Mouse (Mus musculus): ENCODE measurements around the gene Bcat1. TPM values are rescaled to one million over a fixed set of nuclear protein-coding genes. Genes with fewer than 3 reads are reported as not detected.

The Bcat1 gene
- total RNA-seq, 4 experiments from 2014 or later, result 100 to 112 (median 107) TPM

DNA sequence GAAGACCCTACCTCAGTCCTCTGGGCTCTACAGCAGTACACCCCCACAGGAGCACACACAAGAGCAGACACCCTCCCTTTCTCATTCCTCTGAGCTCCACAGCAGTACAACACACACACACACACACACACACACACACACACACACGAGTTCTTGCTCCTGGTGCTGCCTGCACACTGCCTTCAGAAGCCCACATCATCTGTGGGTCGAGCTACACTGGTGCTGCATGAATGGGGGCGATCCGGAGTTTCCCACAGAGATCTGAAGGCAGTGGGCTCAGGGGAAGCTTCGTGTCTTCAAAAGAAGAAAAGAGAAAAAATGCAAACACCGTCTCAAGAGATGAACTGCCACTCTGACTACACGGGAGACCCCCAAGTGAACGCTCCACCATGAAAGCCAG is 64.8 kb downstream of the Bcat1 start:
- DNase-seq (ENCODE audit: low spot score in 2 of 2), result no peak

GRCm38 (mm10) chr6:145009859-145010818 is 65.8 kb downstream of the Bcat1 start:
- DNase-seq (ENCODE audit: low spot score in 2 of 2), result peak in 1 of 2 experiments; percentile 29

DNA sequence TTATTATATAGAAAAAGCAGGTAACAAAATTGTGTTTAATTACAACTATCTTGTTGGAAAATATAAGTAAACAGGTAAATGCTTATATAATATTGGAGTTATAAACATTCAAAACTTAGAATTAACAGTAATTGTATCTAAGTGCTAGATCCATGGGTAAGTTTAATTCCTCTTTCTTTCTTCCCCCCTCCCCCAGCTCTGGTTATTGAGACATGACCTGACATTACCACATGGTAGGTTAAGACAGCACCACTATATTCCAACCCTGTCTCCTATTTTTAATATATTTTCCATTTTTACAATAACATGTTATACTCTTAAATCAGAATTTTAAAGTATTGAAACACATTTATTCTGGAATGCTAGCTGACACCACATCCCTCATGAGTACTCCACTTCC is 72.5 kb downstream of the Bcat1 start:
- no peak for DNase-seq (ENCODE audit: low spot score in 2 of 2)

DNA sequence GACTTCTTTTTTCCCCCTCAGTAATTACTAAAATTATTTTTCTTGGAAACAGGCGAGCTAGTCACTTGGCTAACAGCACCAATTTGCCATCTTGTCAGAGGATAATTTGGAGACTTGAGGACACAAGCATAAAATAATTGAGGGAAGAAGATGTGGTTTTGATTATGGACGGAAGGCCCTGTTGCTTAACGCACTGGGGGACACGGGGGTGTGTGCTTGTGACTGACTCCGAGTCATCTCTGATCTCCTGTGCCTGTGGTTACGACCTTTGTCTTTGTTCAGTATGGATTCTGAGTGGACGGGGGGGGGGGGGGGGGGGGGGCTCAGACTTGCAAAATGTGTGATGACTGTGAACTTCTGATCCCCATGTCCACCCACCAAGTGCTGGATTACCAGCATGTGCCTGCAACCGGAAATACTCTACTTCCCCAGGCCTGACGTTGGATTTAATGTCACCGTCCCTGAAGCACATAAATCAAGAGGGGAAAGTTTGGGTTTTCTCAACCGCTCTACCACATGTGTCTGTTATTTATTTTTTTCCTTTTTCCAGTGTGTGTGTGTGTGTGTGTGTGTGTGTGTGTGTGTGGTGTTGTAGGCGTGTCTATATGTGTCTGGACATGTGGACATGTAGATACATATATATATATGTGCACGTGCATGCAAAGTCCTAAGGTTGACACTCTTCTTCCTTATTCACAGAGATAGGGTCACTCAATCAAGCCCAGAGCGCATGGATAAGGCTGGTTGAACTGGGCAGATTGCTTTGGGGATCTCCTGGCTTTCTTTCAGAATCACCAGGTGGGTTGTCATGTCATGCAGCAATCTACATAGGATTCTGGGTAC is 73.7 kb downstream of the Bcat1 start:
- no peak for DNase-seq (ENCODE audit: low spot score in 2 of 2)

- no peak for DNase-seq (ENCODE audit: low spot score in 2 of 2)
These were observed 74.5 kb downstream of the Bcat1 start for GRCm38 (mm10) chr6:145001493-145001892.

DNA sequence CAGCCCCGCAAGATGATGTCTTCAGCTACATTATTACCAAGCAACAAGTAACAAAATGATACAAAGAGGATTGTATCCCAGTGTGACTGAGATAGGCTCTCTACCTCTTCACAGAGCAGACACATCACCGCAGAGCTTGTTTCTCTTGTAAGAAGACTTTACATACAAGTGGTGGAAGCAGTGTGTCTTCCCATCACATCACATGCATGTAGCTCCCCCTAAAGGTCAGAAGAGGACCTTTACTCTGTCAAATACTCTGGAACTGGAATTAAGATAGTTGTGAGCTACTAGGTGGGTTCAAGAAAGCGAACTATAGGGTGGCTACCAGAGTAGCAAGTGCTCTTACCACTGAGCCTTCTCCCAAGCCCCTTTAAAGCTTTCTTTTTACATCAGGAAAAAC is 78.8 kb downstream of the Bcat1 start:
- DNase-seq (ENCODE audit: low spot score in 2 of 2), result no peak

GRCm38 (mm10) chr6:144992111-144992510 is 83.9 kb downstream of the Bcat1 start:
- DNase-seq (ENCODE audit: low spot score in 2 of 2), result no peak

DNA sequence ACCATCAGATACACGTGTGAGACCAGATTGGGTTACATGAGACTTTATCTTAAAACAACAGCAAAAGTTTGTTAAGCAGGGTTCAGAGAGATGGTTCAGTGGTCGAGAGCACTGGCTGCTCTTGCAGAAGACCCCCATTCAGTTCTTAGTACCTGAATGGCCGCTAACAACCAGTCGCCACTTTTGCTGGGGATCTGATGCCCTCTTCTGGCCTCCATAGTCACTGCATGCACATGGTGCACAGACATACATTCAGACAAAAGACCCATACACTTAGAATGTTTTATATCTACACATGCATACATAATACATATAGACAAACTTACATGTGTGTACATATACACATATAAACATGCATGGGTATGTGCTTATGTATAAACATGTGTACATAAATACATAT is 86.8 kb downstream of the Bcat1 start:
- DNase-seq (ENCODE audit: low spot score in 2 of 2), result no peak

DNA sequence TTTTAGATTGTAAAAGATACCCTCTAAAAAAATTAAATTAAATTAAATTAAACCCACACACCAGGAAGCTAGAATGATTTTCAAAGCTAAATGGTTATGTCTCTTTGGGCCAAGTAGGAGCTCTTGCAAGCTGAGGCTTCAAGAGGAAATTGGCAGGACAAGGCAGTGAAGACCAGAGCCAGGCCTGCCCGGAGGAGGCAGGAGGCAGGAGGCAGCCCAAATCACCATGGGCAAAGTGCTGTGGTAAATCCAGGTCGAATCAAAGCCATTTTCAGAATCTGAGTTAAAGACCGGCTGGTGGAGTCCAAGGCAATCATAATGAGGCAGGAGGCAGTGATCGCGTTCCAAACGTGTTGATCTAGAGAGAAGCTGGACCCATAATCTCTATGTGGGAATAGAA is 88.3 kb downstream of the Bcat1 start:
- no peak for DNase-seq (ENCODE audit: low spot score in 2 of 2)

DNA sequence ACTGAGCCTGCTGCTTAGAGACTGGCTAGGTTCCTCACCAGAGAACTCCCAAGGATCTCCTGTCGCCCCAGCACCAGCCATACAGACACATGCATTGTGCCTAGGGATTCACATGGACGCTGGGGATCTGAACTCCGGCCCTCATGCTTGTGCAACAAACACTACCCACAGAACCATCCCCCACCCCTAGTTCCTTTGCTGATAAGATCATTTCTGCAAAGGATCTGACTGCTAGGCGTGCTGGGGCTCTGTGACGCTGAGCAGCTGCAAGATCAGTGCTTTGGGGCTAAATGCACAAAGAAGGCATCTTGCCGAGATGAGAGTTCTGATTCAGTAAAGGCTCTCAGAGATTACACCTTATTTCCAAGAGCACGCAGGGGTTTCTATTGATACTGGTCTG is 88.8 kb downstream of the Bcat1 start:
- DNase-seq (ENCODE audit: low spot score in 2 of 2), result no peak

DNA sequence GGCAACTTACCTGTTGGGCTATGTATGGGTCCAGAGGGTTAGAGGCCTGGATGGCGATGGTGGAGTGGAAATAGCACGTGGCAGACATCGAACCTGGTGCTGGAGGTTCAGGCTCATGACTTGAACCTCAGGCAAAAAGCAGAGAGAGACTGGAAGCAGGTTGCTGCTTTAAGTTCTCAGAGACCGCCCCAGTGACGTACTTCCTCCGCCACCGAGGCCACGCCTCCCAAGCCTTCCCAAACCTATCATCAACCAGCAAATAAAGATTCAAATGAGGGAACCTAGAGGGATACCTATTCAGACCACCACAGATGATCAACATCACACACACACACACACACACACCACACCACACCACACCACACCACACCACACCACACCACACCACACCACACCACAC is 91.8 kb downstream of the Bcat1 start:
- DNase-seq (ENCODE audit: low spot score in 2 of 2), result no peak

GRCm38 (mm10) chr6:144982093-144982492 is 93.9 kb downstream of the Bcat1 start:
- DNase-seq (ENCODE audit: low spot score in 2 of 2), result no peak

DNA sequence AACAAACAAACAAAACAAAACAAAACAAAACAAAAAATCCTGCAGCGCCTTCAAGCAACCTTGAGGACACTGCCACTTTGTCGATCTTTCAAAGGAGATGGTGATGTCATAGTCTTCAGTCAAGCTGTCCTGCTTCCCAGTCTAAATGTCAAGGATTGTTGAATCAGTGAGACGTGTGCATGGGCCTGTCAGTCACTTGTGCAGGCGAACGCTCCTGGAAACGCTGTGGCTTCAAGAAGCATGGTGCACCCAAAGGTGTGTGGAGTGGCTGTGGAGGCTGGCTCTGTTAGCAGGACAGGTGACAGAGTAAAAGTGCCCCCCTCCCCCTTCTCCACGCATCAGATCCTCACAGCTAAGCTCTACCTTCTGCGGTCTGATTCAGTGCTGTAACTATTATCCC is 103.6 kb downstream of the Bcat1 start:
- DNase-seq (ENCODE audit: low spot score in 2 of 2), result no peak

DNA sequence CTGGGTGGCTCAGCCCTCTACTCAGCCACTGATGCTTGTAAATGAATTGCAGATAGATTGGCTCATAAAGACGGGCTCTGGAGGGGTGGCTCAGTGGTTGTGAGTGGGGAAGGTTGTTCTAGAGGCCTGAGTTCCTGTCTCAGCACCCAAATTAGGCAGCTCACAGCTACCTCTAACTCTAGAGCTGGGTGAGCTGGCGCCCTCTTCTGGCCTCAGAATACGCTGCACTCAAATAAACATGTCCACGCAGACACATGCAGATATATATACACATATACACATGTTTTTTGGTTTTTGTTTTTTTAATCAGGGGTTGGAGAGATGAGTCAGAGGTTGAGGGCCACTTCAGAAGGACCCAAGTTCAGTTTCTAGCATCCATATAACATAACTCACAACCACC is 105.1 kb downstream of the Bcat1 start:
- DNase-seq (ENCODE audit: low spot score in 2 of 2), result no peak

- DNase-seq (ENCODE audit: low spot score in 2 of 2), result no peak
These were observed 108.4 kb downstream of the Bcat1 start for GRCm38 (mm10) chr6:144967536-144967935.

GRCm38 (mm10) chr6:144964205-144964604 is 111.8 kb downstream of the Bcat1 start:
- no peak for DNase-seq (ENCODE audit: low spot score in 2 of 2)

DNA sequence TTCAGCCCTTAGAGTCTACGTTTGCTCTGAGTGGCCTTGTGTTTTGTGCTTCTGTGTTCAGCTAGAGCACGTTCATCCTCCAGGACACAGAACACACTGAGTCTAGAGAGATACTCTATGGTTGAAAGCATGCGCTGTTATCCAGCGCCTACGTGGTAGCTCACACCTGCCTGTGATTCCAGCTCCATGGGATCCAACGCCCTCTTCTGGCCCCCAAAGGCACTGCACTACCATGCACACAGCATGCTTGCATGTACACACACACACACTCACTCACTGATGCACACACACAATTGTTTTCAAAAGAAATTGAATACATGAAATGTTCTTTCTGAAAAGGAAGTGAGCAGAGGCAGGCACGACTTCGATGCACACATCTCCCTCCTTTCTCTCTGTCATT is 112.8 kb downstream of the Bcat1 start:
- DNase-seq (ENCODE audit: low spot score in 2 of 2), result no peak

DNA sequence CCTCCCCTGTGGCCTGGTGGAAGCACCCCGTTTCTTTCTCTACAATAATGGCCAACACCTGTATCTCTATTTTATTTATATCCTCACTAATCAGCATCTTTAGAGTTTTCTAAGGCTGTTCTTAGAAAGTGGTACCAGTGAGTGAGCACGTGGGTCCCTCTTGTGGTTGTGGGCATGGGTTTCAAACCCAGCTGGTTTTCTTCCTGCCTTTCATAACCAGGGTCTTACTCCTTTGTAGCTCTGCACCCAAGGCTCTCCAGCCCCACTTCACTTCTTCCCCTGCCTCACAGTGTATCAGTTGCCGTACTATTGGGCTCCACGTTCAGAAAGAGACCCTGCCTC is 114.0 kb downstream of the Bcat1 start:
- DNase-seq (ENCODE audit: low spot score in 2 of 2), result peak in 1 of 2 experiments; percentile 13

- DNase-seq (ENCODE audit: low spot score in 2 of 2), result peak in 1 of 2 experiments; percentile 31
These were observed 114.6 kb downstream of the Bcat1 start for GRCm38 (mm10) chr6:144961253-144962012.

GRCm38 (mm10) chr6:144955887-144956547 is 120.0 kb downstream of the Bcat1 start:
- no peak for DNase-seq (ENCODE audit: low spot score in 2 of 2)

GRCm38 (mm10) chr6:144952885-144953284 is 123.1 kb downstream of the Bcat1 start:
- DNase-seq (ENCODE audit: low spot score in 2 of 2), result no peak
